Mouse (Mus musculus): Measurements from ENCODE around the gene Tlr8. TPM values are rescaled to one million over a fixed set of nuclear protein-coding genes. Genes with fewer than 3 reads are reported as not detected.
A peak's percentile ranks its signal among the peaks of the same experiment; 100 is the strongest.
"Not testable (repeated sequence)": the region's sequence is repeated elsewhere in the genome, so short reads cannot be mapped to it uniquely, and the experiment has no call there.

Tlr8 gene
- polyA plus RNA-seq (2014; fragmentation: Nextera tagmentation; extraction: Ambion mirVana), result 0.20 and 0.62 TPM in 2 replicates

- 0 out of 2 replicates have a peak, but pooled peaks cover 3% of the 10 kb centered on the region for H3K27me3 ChIP-seq (ENCODE audit: control insufficient read depth, insufficient read depth, low read length)
- H3K4me2 ChIP-seq (replicated peaks; ENCODE audit: low read depth, low read length), result no peak within 1 kb of the TSS
- H3K27ac ChIP-seq (ENCODE audit: low read length), result no peak within 1 kb of the TSS
- H3K9ac ChIP-seq (replicated peaks; ENCODE audit: low read depth, low read length), result no peak within 1 kb of the TSS
- ATAC-seq (ENCODE audit: insufficient number of reproducible peaks, insufficient read depth, low FRiP score, low read depth), result no peak
- H3K4me3 ChIP-seq (ENCODE audit: low read depth, low read length), result no peak within 1 kb of the TSS
- no peaks in the 10 kb centered on the region for H3K36me3 ChIP-seq (ENCODE audit: control insufficient read depth, insufficient read depth, low read length)
- H3K4me1 ChIP-seq (ENCODE audit: control insufficient read depth, insufficient read depth, low read length), result no peaks in the 10 kb centered on the region
- H3K9me3 ChIP-seq (ENCODE audit: control insufficient read depth, low read depth, low read length), result no peaks in the 10 kb centered on the region
- 69% methylated on average over 4 of the region's 4 CpGs for WGBS
These were observed at the start of gene Tlr8 for GRCm38 (mm10) chrX:167264086-167264485. Tlr8 (minus strand) TSS chrX:167264329.

DNA sequence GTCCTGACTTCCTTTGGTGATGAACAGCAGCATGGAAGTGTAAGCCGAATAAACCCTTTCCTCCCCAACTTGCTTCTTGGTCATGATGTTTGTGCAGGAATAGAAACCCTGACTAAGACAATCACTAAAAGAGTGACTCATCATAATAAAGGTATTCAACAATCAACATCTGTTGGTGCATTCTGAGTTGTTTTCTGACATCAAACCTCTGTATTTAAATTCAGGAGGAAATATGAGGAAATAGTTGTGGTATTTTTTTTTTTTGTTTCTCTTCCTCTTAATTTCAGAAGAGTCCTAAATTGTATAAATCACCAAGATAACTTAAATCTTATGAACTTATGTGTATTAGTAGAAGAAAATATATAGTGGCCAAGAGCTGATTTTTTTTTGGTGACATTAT, 37.9 kb upstream of the Tlr8 start:
- H3K9ac ChIP-seq (replicated peaks; ENCODE audit: low read depth, low read length); H3K4me2 ChIP-seq (replicated peaks; ENCODE audit: low read depth, low read length); ATAC-seq (ENCODE audit: insufficient number of reproducible peaks, insufficient read depth, low FRiP score, low read depth); H3K27ac ChIP-seq (ENCODE audit: low read length); H3K4me3 ChIP-seq (ENCODE audit: low read depth, low read length); H3K27me3 ChIP-seq (ENCODE audit: control insufficient read depth, insufficient read depth, low read length); H3K4me1 ChIP-seq (ENCODE audit: control insufficient read depth, insufficient read depth, low read length); H3K36me3 ChIP-seq (ENCODE audit: control insufficient read depth, insufficient read depth, low read length); H3K9me3 ChIP-seq (ENCODE audit: control insufficient read depth, low read depth, low read length): not testable (repeated sequence)
- no CpG with 5 or more reads among the region's 1 CpGs for WGBS

DNA sequence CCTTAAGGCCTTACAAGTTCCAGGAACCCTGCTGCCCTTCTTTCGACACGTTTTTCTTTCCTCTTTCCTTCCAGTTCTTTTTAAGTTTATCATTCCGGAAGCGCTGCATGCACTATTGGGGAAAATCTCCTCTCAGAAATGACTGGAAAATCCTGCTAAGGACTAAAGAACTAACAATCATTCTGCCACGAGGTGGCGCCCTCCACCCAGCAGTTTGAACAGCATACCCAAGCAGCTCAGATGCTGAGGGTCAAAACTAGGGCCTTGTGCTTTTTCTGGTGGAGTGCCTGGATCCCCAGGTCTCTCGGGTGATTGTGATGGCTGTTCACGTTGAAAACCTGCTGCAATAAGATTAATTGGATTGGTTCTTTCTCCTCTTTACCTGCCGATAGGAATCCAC, 12.8 kb upstream of the Tlr8 start:
- peak overlapping the region; percentile 37 for H3K4me2 ChIP-seq (replicated peaks; ENCODE audit: low read depth, low read length)
- H3K9ac ChIP-seq (replicated peaks; ENCODE audit: low read depth, low read length), result no peak overlapping the region
- no peaks in the 10 kb centered on the region for H3K9me3 ChIP-seq (ENCODE audit: control insufficient read depth, low read depth, low read length)
- WGBS, result 23% methylated on average over 9 of the region's 9 CpGs
- H3K4me3 ChIP-seq (ENCODE audit: low read depth, low read length), result 0 out of 2 replicates have a peak overlapping the region, but pooled peaks have one; percentile 9
- H3K27ac ChIP-seq (ENCODE audit: low read length), result no peak overlapping the region
- no peaks in the 10 kb centered on the region for H3K36me3 ChIP-seq (ENCODE audit: control insufficient read depth, insufficient read depth, low read length)
- H3K27me3 ChIP-seq (ENCODE audit: control insufficient read depth, insufficient read depth, low read length), result no peaks in the 10 kb centered on the region
- H3K4me1 ChIP-seq (ENCODE audit: control insufficient read depth, insufficient read depth, low read length), result no peaks in the 10 kb centered on the region
- ATAC-seq (ENCODE audit: insufficient number of reproducible peaks, insufficient read depth, low FRiP score, low read depth), result peak; percentile 65; the same call in 1 of the 2 replicates

GRCm38 (mm10) chrX:167276551-167276950, 12.4 kb upstream of the Tlr8 start:
- Histone ChIP-seq H3K9ac (replicated peaks; ENCODE audit: low read depth, low read length) (0 out of 2 replicates have a peak overlapping the region, but pooled peaks have one; percentile 18), H3K27ac (ENCODE audit: low read length) (no peak overlapping the region), H3K27me3 (ENCODE audit: control insufficient read depth, insufficient read depth, low read length) (no peaks in the 10 kb centered on the region), H3K36me3 (ENCODE audit: control insufficient read depth, insufficient read depth, low read length) (no peaks in the 10 kb centered on the region), H3K4me3 (ENCODE audit: low read depth, low read length) (0 out of 2 replicates have a peak overlapping the region, but pooled peaks have one; percentile 9), H3K9me3 (ENCODE audit: control insufficient read depth, low read depth, low read length) (no peaks in the 10 kb centered on the region), H3K4me1 (ENCODE audit: control insufficient read depth, insufficient read depth, low read length) (no peaks in the 10 kb centered on the region), H3K4me2 (replicated peaks; ENCODE audit: low read depth, low read length) (peak overlapping the region; percentile 37)
- WGBS, result 48% methylated on average over 10 of the region's 10 CpGs
- peak; percentile 46; the same call in 1 of the 2 replicates for ATAC-seq (ENCODE audit: insufficient number of reproducible peaks, insufficient read depth, low FRiP score, low read depth)

DNA sequence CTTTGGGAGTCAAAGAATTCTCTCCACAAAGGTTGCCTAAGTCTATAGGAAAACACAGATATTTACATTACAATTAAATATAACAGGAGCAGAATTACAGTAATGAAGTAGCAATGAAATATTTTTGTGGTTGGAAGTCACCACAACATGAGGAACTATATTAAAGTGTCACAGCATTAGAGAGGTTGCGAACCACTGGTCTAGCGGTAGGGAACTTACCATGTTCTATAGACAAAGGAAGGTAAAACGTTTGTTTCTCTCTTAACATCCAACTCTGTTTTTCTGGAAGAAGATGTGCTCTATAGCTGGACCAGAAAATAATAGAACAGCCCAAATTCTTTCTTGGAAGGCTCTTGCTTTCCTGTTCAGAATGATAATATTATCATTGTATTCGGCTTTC, 599 bp downstream of the Tlr8 start:
- Histone ChIP-seq H3K36me3 (ENCODE audit: control insufficient read depth, insufficient read depth, low read length) (no peaks in the 10 kb centered on the region), H3K27me3 (ENCODE audit: control insufficient read depth, insufficient read depth, low read length) (0 out of 2 replicates have a peak, but pooled peaks cover 3% of the 10 kb centered on the region), H3K4me3 (ENCODE audit: low read depth, low read length) (no peak overlapping the region), H3K9me3 (ENCODE audit: control insufficient read depth, low read depth, low read length) (no peaks in the 10 kb centered on the region), H3K4me1 (ENCODE audit: control insufficient read depth, insufficient read depth, low read length) (no peaks in the 10 kb centered on the region), H3K4me2 (replicated peaks; ENCODE audit: low read depth, low read length) (no peak overlapping the region), H3K27ac (ENCODE audit: low read length) (no peak overlapping the region), H3K9ac (replicated peaks; ENCODE audit: low read depth, low read length) (no peak overlapping the region)
- no peak for ATAC-seq (ENCODE audit: insufficient number of reproducible peaks, insufficient read depth, low FRiP score, low read depth)
- 71% methylated on average over 4 of the region's 4 CpGs for WGBS

DNA sequence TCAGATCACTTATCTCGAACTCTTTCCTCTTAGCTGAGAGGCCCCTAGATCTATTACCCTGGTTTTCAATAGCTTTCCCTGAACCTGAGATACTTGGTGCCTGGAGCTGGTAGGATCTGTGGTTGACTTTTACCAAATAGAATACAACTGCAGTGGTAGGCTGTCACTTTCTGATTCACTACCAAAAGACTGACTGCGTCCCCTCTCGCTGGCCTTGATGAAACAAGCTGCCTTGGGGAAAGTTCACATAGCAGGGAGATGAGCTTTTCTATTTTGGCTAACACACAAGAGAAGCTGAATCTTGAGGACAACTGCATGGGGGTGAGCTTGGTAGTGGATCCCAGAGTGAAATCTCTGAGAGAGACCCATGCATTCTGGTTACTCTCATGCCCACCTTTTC, 22.4 kb downstream of the Tlr8 start:
- WGBS, result 96% methylated on average over 3 of the region's 3 CpGs
- Histone ChIP-seq H3K27me3 (ENCODE audit: control insufficient read depth, insufficient read depth, low read length) (no peaks in the 10 kb centered on the region), H3K9ac (replicated peaks; ENCODE audit: low read depth, low read length) (no peak overlapping the region)

GRCm38 (mm10) chrX:167239293-167239921, 24.7 kb downstream of the Tlr8 start:
- no peak for ATAC-seq (ENCODE audit: insufficient number of reproducible peaks, insufficient read depth, low FRiP score, low read depth)
- 60% methylated on average over 9 of the region's 9 CpGs for WGBS

More for the DNA sequence above, 22.4 kb downstream of the Tlr8 start:
- Histone ChIP-seq H3K4me3 (ENCODE audit: low read depth, low read length) (no peak overlapping the region), H3K4me2 (replicated peaks; ENCODE audit: low read depth, low read length) (no peak overlapping the region), H3K36me3 (ENCODE audit: control insufficient read depth, insufficient read depth, low read length) (no peaks in the 10 kb centered on the region), H3K27ac (ENCODE audit: low read length) (no peak overlapping the region), H3K4me1 (ENCODE audit: control insufficient read depth, insufficient read depth, low read length) (no peaks in the 10 kb centered on the region), H3K9me3 (ENCODE audit: control insufficient read depth, low read depth, low read length) (no peaks in the 10 kb centered on the region)
- no peak for ATAC-seq (ENCODE audit: insufficient number of reproducible peaks, insufficient read depth, low FRiP score, low read depth)

DNA sequence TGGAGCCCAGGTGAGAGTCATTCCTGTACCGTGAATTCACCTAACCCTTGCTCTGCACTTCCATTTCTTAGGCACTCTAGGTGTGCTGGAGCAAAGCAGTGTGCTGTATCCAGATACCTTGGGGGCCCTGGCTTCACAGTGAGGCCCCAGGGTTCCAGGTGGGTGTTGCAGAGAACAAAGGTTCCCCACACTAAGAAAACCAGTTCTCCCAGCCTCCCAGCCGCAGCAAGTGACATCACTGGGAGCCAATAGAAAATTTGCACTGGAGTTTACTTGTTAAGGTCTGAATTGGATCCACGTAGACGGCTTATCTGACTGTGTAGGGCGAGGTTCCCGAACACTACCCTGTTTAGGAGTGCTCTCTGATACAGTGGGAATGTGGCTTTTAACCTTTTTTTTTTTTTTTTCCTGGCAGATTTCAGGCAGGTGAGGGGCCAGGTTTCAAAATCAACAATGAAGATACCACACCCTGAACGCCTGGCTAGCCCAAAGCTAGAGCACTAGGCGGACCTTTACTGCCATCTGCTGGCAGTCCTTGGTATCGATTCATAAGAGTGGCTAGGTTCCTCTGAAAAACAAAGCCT, 30.9 kb downstream of the Tlr8 start:
- no peak overlapping the region for H3K4me3 ChIP-seq (ENCODE audit: low read depth, low read length)
- no peaks in the 10 kb centered on the region for H3K9me3 ChIP-seq (ENCODE audit: control insufficient read depth, low read depth, low read length)
- no peak overlapping the region for H3K9ac ChIP-seq (replicated peaks; ENCODE audit: low read depth, low read length)
- H3K36me3 ChIP-seq (ENCODE audit: control insufficient read depth, insufficient read depth, low read length), result no peaks in the 10 kb centered on the region
- H3K27me3 ChIP-seq (ENCODE audit: control insufficient read depth, insufficient read depth, low read length), result no peaks in the 10 kb centered on the region
- 32% methylated on average over 9 of the region's 9 CpGs for WGBS
- ATAC-seq (ENCODE audit: insufficient number of reproducible peaks, insufficient read depth, low FRiP score, low read depth), result peak; percentile 95
- H3K4me1 ChIP-seq (ENCODE audit: control insufficient read depth, insufficient read depth, low read length), result no peaks in the 10 kb centered on the region
- H3K27ac ChIP-seq (ENCODE audit: low read length), result peak overlapping the region; percentile 71; the same call in 1 of the 2 replicates
- no peak overlapping the region for H3K4me2 ChIP-seq (replicated peaks; ENCODE audit: low read depth, low read length)

More at GRCm38 (mm10) chrX:167239293-167239921, 24.7 kb downstream of the Tlr8 start:
- Histone ChIP-seq H3K4me1 (ENCODE audit: control insufficient read depth, insufficient read depth, low read length) (no peaks in the 10 kb centered on the region), H3K9ac (replicated peaks; ENCODE audit: low read depth, low read length) (no peak overlapping the region), H3K27ac (ENCODE audit: low read length) (no peak overlapping the region), H3K27me3 (ENCODE audit: control insufficient read depth, insufficient read depth, low read length) (no peaks in the 10 kb centered on the region), H3K9me3 (ENCODE audit: control insufficient read depth, low read depth, low read length) (no peaks in the 10 kb centered on the region), H3K4me2 (replicated peaks; ENCODE audit: low read depth, low read length) (no peak overlapping the region), H3K4me3 (ENCODE audit: low read depth, low read length) (no peak overlapping the region), H3K36me3 (ENCODE audit: control insufficient read depth, insufficient read depth, low read length) (no peaks in the 10 kb centered on the region)
